In the genomic region with DNA sequence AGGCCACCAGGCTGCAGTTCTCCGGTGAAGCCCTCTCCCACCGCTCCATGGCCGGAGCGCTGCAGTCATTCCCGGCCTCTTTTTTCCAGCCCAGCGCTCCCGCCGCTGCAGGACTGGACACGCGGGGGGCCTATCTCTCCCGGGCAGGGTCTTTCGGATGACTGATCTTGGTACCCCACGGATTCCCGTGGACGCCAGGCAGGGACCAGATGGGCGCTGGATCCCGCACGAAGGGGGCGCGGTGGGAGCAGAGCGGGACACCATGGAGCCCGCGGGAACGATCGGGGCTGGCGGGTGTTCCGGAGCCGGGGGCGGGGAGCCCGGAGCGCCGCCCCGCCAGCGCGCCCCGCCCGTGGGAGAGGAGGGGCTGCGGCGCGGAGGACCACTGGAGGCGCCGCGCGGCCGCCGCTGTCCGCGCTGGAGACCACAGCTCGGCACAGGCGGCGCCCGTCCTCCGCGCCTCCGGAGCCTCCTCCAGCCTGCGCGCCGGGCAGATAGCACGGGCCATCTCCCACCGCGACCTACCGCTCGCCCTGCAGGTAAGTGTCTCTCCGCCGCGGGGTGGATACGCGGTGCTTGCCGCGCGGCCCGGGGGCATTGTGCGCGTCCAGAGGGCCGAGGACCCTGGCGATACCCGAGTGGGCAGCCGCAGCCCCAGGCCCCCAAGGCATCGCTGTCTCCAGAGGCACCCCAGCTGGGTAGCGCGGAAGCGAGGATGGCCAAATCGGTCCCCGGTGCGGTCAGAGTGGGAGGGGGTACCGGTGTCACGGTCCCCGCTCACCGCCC, we compare ENCODE assay signal across 7 mouse cellular contexts. TPM values are rescaled to one million over a fixed set of nuclear protein-coding genes. Genes with fewer than 3 reads are reported as not detected.
DNase-seq lines count a peak whose midpoint lies in the region; ATAC-seq and TF ChIP-seq lines count a peak whose summit lies in the region.

Gene Osbpl6, plus strand, starts transcription at position 358 of the 786 bp plus-strand sequence.

- peak; percentile 72 for TF ChIP-seq POLR2A in small intestine, adult 2 months (IDR thresholded peaks at IDR 0.05; ENCODE audit: low read depth, low read length)

- intact Hi-C loops in left cerebral cortex, postnatal 4 days (cut with DNase I), result no loop called here

- peak within 1 kb of the TSS; percentile 96 for H3K4me3 ChIP-seq in intestine, postnatal 0 days (ENCODE audit: low read depth, low read length)
- peak within 1 kb of the TSS; percentile 85 for H3K4me3 ChIP-seq in midbrain, embryonic 10.5 days
- H3K4me3 ChIP-seq in small intestine, adult 2 months (ENCODE audit: low read depth, low read length), result peak within 1 kb of the TSS; percentile 77

- H3K9me3 ChIP-seq in intestine, postnatal 0 days (ENCODE audit: control insufficient read depth), result no peaks in the 10 kb centered on the region
- H3K9me3 ChIP-seq in midbrain, embryonic 10.5 days (replicated peaks), result no peaks in the 10 kb centered on the region

- H3K4me1 ChIP-seq in intestine, postnatal 0 days (replicated peaks; ENCODE audit: control insufficient read depth, insufficient read depth, low read length), result no peaks in the 10 kb centered on the region
- peaks cover 14% of the 10 kb centered on the region for H3K4me1 ChIP-seq in midbrain, embryonic 10.5 days
- no peaks in the 10 kb centered on the region; the same call in 1 of the 2 replicates for H3K4me1 ChIP-seq in small intestine, adult 2 months (ENCODE audit: control insufficient read depth, insufficient read depth, insufficient read length, low read length)

- DNase-seq in adrenal gland, postnatal 36 days, result peak; percentile 84 to 89
- peak; percentile 76 for DNase-seq in embryo, embryonic 9.5 days (ENCODE audit: extremely low spot score)
- DNase-seq in left cerebral cortex, postnatal 4 days, result peak; percentile 69
- DNase-seq in midbrain, embryonic 10.5 days (ENCODE audit: low spot score), result peak; percentile 76

- peak; percentile 65 for ATAC-seq in granulocyte monocyte progenitor cell, adult 5-6 weeks (replicated peaks; ENCODE audit: poor library complexity, severe bottlenecking)
- ATAC-seq in intestine, postnatal 0 days, result peak; percentile 86

- peak; percentile 49 for TF ChIP-seq CTCF in intestine, postnatal 0 days (IDR thresholded peaks at IDR 0.05; ENCODE audit: low read depth)
- no peak for TF ChIP-seq CTCF in small intestine, adult 2 months (IDR thresholded peaks at IDR 0.05; ENCODE audit: extremely low read depth, insufficient read length, insufficient replicate concordance, low read depth, low read length)

- no peaks in the 10 kb centered on the region for H3K36me3 ChIP-seq in intestine, postnatal 0 days (ENCODE audit: control insufficient read depth, insufficient read depth)
- H3K36me3 ChIP-seq in midbrain, embryonic 10.5 days, result no peaks in the 10 kb centered on the region
- H3K36me3 ChIP-seq in small intestine, adult 2 months (ENCODE audit: control insufficient read depth, insufficient read depth, low read length), result no peaks in the 10 kb centered on the region

- under 1% methylated on average over 80 of the region's 89 CpGs for WGBS in intestine, postnatal 0 days
- under 1% methylated on average over 86 of the region's 89 CpGs for WGBS in midbrain, embryonic 10.5 days
- under 1% methylated on average over 89 of the region's 89 CpGs for WGBS in small intestine, adult 2 months

- peak within 1 kb of the TSS; percentile 86 for H3K9ac ChIP-seq in intestine, postnatal 0 days (ENCODE audit: low read depth, low read length)

- peak within 1 kb of the TSS; percentile 98 for H3K4me2 ChIP-seq in intestine, postnatal 0 days (replicated peaks; ENCODE audit: low read depth)

- H3K27me3 ChIP-seq in intestine, postnatal 0 days (replicated peaks; ENCODE audit: control insufficient read depth, insufficient read depth, low read length), result no peaks in the 10 kb centered on the region
- peaks cover 60% of the 10 kb centered on the region for H3K27me3 ChIP-seq in midbrain, embryonic 10.5 days (ENCODE audit: low read depth, poor library complexity, severe bottlenecking)
- no peaks in the 10 kb centered on the region; the same call in 1 of the 2 replicates for H3K27me3 ChIP-seq in small intestine, adult 2 months (ENCODE audit: control insufficient read depth, insufficient read depth, low read length)

- peak within 1 kb of the TSS; percentile 76 for H3K27ac ChIP-seq in intestine, postnatal 0 days (ENCODE audit: low read depth, low read length)
- H3K27ac ChIP-seq in midbrain, embryonic 10.5 days (replicated peaks), result peak within 1 kb of the TSS; percentile 88
- peak within 1 kb of the TSS; percentile 58 for H3K27ac ChIP-seq in small intestine, adult 2 months (ENCODE audit: insufficient read depth, low read depth, low read length)

RNA-seq across cellular contexts. Expression of gene Osbpl6, which starts in this region (rescaled TPM):
- 10 to 100 TPM; 26.2 to 28.5 TPM for total RNA-seq in adrenal gland, postnatal 36 days (2021)
- not detected in 2 replicates for total RNA-seq in granulocyte monocyte progenitor cell, adult 5-6 weeks (2014; fragmentation: Nextera tagmentation)
- total RNA-seq in granulocyte monocyte progenitor cell, adult 5-6 weeks (2017), result not detected in 2 replicates
- 30.8 and 34.1 TPM in 2 replicates for polyA plus RNA-seq in intestine, postnatal 0 days (2015; fragmentation: Nextera tagmentation; extraction: Ambion mirVana)
- 10 to 100 TPM; 45.1 to 49.3 TPM for total RNA-seq in left cerebral cortex, postnatal 4 days (2021)
- polyA plus RNA-seq in midbrain, embryonic 10.5 days (2016; fragmentation: Nextera tagmentation; extraction: Ambion mirVana), result 10.8 and 11.0 TPM in 2 replicates
- 72.6 and 74.7 TPM in 2 replicates for polyA plus RNA-seq in small intestine, adult 2 months (2012; rRNA removed)

Comparison
In these comparisons a context has a peak if more than half of its experiments do, and no peak if none do; other contexts are left out.
1. Peak in every context shown above with its lines: DNase-seq, ATAC-seq, H3K4me3 ChIP-seq and H3K27ac ChIP-seq.
2. RNA of gene Osbpl6 (total RNA-seq): 45.1 to 49.3 TPM in left cerebral cortex, postnatal 4 days and 26.2 to 28.5 TPM in adrenal gland, postnatal 36 days; not detected in granulocyte monocyte progenitor cell, adult 5-6 weeks; every median in the first group is over 10 times any median in the second.
3. Peak in ATAC-seq in granulocyte monocyte progenitor cell, adult 5-6 weeks; RNA of the gene not detected or under 1 TPM.